Mouse (Mus musculus): Measurements from ENCODE around the gene Dao.

The Dao gene

DNA sequence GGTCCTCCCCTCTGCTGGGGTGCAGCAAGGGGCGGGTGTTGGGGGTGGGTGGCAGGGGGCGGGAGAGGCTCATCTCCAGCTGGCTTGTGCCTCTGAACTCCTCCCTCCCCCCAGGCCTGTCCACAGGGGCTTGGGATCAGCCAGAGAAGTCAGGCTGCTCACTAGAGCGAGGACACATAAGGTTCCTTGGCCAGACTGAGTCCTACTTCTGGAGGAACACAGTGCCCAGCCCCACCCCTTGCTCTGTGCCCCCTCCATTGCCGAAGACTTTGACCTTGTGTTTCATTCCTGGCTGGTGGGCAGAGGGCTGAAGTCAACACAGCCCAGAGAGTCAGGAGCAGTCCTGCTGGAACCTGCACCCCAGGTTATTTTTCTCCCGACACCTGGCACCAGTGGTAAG, at the start of gene Dao:
Gene Dao, plus strand, starts transcription at position 162 of the 400 bp plus-strand sequence.
- no peak for DNase-seq

DNA sequence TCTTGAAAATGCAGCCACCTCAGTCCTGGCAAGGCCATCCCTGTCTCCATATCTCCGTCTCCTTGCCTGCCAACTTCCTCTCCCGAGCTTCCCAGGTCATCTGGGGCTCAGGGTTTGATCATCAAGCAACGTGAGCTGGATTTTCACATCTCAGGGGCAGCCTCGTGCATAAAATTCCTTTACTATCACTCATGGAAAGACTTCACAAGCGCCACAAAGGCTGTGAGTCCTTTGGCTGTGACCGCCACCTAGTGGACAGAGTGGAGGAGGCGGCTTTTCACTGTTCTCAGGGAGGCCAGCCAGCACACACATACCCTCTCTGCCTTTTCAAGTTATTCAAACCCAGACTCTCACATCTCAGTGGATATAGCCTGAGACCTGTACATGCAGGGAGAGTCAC, 49.1 kb upstream of the Dao start:
- peak; percentile 92 for DNase-seq

DNA sequence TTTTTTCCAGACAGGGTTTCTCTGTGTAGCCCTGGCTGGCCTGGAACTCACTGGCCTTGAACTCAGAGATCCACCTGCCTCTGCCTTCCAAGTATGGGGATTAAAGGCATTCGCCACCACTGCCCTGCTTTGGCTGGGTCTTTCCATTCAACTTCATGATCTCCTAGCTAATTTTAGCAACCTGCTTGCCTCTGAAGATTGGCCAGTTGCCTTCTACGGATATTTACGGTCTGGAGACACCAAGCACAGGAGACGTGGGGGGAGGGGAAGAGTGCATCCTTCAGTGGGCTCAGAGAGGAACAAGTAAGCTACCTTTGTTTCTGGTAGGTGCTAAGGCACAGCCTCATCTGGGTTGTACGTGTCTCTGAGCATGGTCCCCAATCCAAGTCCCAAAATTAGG, 48.2 kb upstream of the Dao start:
- no peak for DNase-seq

DNA sequence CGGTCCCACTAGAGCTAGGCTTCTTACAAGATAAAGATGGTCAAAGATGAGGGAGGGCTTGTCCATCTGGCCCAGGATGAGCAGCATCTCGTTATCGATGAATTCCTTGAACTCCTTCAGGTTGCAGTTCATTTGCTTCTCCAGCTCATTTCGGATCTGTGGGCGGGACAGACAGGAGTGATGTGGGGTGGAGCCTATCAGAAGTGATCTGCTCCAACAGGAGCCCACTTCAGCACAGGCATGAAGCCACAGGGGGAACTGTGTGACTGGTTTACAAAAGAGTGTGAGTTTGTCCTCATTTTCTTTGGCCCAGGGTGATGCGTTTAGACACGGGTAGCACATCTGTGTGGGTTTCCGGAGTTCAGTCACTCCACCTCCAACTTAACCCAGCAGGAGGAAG, 47.8 kb upstream of the Dao start:
- no peak for DNase-seq

DNA sequence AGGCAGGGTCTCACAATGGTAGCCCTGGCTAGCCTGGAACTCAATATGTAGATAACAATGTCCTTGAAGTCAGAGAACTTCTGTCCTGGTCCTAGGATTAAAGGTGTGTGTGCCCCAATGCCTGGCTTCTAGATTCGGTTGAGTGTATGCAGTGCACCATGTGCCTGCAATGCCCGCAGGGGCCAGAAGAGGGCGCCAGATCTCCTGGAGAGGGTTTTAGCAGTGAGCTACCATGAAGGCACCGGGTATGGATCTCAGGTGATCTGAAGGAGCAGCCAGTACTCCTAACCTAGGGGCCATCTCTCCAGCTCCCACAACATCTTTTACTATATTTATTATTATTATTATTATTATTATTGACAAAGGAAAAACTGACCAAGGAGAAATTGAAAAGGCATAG, 47.0 kb upstream of the Dao start:
- peak; percentile 96 for DNase-seq

DNA sequence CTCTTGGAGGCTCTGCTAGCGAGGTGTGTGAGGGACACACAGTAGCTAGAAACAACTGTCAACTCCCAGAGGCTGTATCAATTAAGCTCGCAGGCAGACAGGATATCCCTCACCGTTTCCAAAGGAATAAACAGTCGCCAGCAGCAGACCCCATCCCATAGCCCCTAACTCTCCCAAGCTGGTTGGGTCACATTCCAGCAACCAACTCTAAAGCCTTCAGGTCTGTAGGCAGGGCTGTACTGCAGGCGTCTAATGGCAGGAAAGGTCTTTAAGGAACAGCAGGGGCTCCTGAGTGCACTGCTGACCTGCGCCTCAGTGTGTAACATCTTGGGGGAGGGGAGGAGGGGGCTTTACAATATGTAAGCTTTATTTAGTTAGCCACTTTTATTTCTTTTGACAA, 44.5 kb upstream of the Dao start:
- no peak for DNase-seq

DNA sequence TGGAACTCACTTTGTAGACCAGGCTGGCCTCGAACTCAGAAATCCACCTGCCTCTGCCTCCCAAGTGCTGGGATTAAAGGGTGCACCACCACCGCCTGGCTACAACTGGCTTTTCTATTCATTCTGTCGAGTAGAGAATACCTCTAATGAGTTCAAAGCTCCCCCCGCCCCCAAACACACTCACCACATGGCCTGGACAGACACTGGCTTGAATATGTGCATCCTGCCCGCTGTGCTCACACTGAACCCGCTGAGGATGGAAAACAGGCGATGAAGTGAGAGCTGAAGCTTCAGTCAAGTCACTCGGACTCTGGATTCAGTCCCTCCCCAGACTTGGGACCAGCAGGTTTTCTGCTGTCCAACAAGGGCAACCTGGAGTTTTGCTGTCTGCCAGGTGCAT, 43.1 kb upstream of the Dao start:
- DNase-seq = no peak

DNA sequence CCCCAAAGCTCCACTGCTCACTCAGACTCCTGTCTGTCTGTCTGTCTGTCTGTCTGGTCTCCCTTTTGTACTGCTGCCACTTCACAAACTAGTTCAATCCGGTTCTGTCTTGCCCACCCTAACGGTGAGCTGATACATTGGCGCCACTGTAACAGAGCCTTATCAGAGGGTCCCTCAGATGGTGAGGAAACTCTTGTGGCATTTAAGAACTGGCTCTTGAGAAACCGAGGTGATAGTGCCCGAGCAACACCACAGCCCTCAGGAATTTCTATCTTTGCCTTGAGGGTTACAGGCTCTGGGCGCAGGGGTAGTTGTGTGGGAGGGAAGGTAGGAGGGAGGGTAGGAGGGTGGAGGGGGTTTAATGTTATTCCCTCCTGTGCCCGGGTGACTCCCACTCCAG, 41.7 kb upstream of the Dao start:
- no peak for DNase-seq

DNA sequence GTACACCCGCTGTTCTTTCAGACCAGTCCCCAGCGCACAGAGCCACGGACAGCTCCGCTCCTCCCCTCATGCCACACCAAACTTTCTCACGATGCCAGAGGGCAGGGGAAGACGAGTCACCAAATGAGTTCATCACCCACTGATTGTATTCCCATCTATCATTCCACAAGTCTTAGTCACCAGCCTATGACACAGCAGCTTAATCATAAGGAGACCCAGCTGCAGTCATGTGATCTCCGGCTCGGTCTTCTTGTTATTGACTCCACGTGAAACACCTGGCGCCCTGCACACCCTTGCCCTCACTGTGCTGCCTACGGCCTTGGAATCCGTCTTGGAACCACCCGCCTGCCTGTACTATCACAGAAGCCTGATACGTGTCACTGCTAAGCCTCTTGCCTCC, 38.5 kb upstream of the Dao start:
- DNase-seq = no peak

DNA sequence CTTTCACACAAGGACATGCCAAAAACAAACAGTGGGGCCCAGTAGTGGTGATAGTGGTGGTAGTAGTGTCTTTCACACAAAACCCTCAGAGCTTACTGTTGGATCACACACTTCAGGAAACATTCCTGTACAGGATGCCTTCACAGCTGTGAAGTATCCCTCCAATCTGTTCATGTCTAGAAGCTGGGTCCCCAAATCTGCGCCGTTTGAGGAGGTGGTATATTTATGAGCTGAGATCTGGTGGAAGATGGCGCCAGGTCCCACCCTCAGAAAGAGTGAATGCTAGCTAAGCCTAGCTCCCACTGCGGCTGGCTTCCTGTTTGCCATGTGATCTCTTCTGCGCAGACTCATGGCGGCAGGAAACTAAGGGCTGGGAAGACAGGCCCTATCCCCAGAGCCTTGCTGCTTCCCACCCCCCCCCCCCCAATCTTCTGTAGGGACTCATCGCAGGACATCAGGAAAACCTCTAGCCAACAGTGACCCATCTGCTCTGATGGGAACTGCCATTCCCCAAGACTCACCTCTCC, 37.8 kb upstream of the Dao start:
- DNase-seq = no peak

DNA sequence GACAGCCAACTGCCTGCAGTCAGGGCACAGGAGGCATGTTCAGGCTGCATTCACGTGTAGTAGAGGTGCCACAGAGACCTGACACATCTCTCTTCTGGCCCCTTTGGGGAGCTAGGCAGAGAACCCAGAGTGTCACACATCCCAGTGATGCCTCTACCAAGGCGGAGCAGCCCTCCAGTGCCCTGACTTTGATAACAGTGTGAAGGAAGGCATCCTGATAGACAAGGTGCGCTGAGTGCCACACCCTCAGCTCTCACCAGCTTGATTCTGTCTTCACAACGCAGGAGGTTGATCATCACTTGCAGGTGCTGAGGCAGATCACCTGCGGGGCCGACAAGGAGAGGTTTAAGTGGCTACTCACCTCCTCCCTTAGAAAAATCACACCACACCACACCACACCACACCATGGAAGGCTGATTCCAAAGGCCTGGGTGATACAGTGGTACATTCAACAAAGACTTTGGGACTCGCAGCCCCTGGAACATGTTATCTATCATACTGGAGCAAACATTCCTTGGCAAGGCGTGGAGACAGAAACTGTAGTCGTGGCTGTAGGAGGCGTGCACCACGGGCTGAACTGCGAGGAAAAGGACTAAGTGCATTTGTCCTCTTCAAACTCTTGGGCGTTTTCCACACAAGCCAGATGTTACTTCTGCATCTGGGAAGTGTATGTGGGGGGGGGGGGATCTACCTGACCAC, 36.9 kb upstream of the Dao start:
- no peak for DNase-seq

DNA sequence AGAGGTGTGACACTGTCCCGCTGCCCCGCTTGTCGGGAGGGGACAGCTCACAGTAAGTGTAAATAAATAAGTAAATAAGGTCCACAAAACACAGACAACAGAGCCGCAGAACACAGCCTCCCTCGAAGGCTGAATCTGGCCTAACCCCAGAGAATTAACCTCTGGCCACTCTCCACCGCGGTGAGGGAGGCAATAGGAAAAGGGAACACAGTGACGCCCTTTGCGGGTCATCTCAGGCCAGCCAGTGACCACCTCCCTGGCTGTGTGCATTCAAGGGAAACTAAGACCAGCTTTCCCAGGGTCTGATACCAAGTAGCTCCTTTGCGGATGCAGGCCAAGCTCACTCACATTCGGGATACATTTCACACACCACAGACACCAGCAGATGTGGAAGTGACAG, 35.1 kb upstream of the Dao start:
- DNase-seq = no peak

DNA sequence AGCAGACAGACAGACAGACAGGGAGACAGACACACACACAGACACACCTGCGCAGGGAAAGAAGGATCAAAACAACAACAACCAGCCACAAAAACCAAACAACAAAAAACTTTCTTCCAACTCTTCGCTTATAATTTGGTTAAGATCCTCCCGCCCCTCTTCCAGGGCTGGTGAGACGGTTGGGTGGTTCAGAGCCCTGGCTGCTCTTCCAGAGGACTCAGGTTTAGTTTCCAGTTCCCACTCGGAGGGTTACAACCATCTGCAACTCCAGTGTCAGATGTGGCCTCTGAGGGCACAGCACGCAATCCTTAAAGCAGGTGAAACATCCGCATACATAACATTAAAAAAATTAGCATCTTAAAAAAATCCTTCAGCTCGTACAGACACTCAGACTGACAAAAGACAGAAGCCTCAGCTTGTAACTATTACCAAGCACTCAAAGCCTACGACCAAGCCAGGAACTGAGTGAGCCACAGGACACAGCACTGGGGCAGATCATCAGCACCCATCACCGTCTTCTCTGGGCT, 32.0 kb upstream of the Dao start:
- DNase-seq = no peak

DNA sequence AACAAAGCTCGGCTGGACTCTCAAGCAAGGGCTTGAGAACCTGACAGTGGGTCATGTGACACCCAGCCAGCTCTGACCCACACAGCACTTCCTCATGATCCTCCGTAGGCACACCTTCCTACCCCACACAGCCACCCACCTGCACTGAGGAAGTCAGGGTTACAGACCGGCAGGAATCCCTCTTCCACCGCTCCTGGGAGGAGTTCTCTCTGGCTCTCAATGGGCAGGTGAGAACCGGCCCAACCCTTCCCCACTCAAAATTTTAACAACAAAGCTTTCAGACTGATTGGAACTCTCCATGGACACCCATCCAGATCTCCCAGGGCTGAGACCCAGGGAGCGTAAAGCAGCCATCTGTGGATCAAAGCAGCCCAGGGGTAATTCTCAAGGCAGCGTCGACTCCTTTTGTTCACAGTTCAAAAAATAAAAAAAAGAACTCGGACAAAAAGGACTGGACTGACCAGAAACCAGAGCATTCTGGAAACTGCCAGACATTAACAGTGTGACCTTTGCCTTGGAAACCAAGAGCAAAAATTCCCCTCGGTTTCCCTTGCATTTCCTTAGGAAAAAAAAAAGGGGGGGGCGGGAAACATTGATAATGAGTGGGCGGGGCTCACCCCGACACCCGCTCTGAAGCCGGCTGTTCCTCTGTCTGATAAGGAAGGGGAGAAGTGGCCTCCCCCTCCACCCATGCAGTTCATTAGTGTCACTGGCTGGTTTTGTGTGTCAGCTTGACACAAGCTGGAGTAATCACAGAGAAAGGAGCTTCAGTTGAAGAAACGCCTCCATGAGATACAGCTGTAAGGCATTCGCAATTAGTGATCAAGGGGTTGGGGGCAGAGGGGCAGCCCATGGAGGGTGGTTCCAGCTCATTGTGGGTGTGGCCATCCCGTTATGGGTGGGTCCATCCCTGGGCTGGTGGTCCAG, 30.7 kb upstream of the Dao start:
- DNase-seq = no peak

DNA sequence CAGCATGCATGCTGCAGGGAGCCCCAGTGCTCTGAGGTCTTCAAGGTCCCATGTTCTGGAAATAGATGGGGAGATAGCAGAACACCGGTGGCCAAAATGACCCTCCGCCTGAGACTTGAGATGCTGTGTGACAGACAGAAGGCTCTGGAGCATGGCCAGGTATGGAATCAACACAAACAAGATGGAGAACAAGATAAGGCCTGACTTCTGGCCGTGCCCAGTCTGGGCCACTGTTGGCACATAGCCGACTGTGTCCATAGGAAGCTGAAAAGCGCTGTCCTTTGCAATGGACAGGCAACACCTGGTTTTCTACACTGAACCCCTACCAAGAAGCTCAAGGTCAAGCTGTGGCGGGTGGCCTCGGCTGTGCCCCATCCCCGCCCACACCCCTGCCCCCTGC, 29.7 kb upstream of the Dao start:
- peak; percentile 50 for DNase-seq

DNA sequence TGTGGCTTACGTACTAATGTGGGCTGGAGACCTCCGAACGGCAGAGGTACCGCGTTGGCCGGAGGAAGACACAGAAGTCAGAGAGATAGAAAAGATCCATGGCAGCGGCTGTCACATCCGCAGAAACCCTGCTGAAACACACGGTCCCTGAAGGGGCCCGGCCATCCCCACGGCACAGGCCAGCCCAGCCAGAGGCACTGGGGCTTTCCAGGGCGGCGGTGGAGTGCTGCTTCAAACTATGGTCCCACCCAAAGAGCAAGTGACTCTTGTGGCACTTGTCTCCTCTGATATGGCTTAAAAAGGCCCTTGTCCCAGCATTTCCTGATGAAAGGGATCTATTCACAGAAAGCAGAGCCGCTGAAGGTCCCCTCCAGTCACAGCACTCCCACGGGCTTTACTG, 28.9 kb upstream of the Dao start:
- peak; percentile 60 for DNase-seq

DNA sequence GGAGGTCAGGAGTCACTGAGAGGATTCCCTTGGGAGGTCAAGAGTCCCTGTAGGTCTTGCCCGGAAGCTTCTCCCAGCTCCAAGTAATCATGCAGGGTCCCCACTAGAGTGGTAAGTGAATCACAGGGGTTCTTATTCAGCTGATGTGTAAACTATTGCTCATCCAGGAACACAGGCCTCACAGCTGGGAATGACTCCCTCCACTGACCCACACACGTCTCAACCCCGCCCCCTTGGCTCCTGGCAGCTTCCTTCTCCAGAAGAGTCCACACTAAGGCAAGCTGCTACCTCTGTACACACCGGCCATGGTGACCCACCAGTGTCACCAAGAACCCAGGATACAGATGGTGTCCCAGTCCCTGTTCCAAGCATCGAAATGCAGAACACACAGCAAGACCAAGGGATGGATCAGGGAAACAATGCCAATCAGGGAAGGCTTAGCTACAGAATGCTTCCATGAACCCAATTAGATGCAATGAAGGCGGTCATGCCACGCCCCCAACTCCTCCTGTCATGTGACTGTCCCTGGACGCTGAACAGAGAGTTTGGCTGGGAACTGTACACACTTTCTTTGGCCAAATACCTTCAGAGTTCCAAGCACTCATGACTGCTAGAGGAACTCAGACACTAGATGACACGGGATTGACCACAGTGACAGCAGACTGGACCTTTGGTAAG, 27.8 kb upstream of the Dao start:
- peak; percentile 79 for DNase-seq

DNA sequence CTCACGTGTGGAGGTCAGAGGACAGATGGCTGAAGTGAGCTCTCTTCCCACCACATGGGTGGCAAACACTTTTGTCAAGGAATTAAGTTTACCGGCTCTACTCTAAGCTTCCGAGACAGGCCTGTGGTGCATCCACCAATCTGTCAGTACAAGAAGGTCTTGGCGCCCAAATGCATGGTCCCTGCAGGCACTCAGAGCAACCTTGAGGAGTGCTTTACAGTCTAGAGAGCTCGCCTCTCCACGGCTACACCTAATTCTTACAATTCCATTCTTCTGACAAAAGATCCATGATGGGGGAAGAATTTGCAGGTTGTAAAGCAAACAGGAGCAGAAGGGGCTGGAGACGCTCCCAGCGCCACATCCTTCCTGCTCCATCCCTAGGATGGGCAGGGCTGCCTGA, 26.9 kb upstream of the Dao start:
- DNase-seq = no peak

DNA sequence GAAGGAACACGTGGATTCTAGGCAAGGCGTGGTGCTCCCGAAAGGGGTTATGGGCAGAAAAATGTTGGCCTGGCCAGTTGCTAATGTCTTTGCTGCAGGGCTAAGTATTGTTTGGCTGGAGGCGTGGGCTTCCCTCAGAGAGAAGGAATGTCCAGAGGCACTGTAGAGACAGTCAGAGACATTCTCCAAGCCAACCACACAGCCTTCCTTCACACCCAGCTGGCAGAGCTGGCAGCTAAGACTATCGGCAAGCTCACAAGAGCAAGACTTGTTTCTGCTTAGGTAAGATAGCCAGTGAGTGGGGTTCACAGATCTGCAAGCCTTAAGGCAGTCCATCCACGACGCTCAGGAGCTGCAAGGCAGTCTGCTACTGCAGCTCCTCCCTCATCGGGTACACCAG, 26.2 kb upstream of the Dao start:
- DNase-seq = no peak

DNA sequence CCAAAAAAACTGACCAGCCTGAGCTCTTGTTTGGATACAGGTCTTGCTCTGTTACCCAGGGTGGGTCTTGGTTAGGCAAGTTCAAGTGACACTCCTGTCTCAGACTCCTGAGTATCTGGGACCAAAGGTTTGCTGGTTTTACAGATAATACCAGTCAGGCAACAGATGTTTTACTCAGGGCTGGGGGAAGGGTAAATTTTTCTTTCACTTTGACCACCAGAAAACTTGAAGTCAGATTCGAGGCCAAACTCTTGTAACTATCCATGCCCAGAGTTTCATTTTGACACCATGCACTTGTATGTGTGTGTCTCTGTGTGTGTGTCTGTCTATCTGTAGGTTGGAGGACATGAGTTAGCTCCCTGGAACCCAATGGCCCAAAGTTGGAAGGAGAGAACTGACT, 23.0 kb upstream of the Dao start:
- DNase-seq = no peak

DNA sequence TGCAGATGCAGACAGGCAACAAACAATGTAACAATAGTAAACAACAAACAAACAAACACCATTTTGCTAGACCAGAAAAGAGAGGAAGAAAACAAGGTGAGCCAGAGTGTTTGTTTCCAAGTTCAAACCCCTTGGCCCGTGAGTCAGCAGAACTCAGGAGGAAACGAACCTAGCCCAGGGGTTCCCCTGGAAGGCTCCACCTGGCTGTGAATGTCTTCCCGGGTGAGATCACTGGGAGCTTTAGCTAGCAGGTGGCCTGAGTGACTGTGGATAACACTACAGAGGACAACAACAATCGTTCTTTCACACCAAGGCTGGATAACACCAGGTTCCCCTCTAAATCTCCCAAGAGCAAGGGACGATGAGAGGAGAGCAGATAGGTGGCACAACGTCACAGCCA, 22.3 kb upstream of the Dao start:
- no peak for DNase-seq

DNA sequence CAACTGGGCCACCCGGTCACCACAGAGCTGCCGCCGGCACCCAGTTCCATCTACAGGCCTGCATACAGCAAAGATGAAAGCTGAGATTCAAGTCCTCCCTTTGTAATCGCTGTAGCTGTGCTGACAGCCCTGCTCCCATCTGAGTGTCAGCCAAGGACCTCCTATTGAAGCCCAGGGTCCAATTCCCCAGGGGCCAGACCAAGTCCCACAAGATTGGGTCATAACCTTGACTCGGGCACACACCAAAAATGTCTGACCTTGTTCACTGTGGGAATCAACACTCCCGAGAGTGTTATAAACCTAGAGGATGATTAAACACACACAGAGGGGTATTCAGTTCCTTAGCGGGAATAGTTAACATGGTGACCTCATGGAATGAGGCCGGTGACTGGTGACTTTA, 21.7 kb upstream of the Dao start:
- no peak for DNase-seq

DNA sequence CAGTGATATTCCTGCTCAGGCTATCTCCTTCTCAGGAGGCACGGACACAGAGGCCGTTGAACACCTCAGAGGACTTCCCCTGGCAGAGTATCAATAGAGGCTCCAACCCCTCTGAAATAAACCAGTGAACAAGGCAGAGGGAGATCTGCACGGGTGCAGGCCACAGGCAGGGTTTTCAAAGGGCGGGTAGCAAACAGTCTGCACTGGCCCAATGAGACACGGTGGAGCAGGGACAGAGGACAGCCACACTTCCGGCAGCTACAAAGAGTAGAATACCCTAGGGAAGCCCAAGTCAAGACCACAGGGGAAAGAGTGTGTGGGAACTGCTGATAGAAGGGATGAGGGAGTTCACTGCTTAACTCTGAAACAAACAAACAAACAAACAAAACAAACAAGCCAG, 20.0 kb upstream of the Dao start:
- DNase-seq = no peak

All from lung, postnatal 14 days (tissue).